Mouse (Mus musculus): ENCODE results near the gene Draxin. TPM values are rescaled to one million over a fixed set of nuclear protein-coding genes. Genes with fewer than 3 reads are reported as not detected.

Draxin gene
- total and polyA plus RNA-seq, 3 experiments: 0.08 to 0.17 TPM; not detected in 1

- Histone ChIP-seq H3K9me3 (replicated peaks; ENCODE audit: insufficient read depth, low read length) (no peaks in the 10 kb centered on the region), H3K9ac (ENCODE audit: control insufficient read depth, low read depth, low read length, poor library complexity, severe bottlenecking) (no peak overlapping the region), H3K27me3 (ENCODE audit: control insufficient read depth in 1 of 2, insufficient read depth in 2 of 2, low read length in 2 of 2) (no peaks in the 10 kb centered on the region), H3K4me3 (ENCODE audit: control insufficient read depth in 1 of 2, insufficient read depth in 1 of 2, low read depth in 2 of 2, low read length in 2 of 2) (no peak overlapping the region), H3K4me1 (ENCODE audit: control insufficient read depth in 1 of 2, insufficient read depth in 2 of 2, low read length in 2 of 2) (peaks cover 0 to 10% of the 10 kb centered on the region in 2 experiments; a peak in 2 of 4 replicates), H3K79me2 (ENCODE audit: control insufficient read depth, insufficient read depth, low read length, poor library complexity) (peaks cover 6% of the 10 kb centered on the region), H3K27ac (ENCODE audit: control insufficient read depth, low read depth, low read length) (no peak overlapping the region), H3K36me3 (ENCODE audit: control insufficient read depth in 1 of 2, insufficient read depth in 2 of 2, low read length in 2 of 2) (peaks cover 0 to 4% of the 10 kb centered on the region in 2 experiments; a peak in 2 of 4 replicates)
- TF ChIP-seq ZNF384 (IDR thresholded peaks at IDR 0.05; ENCODE audit: low read depth, low read length) (no peak), E2F4 (IDR thresholded peaks at IDR 0.05; ENCODE audit: borderline replicate concordance, low read depth, low read length) (no peak), NELFE (IDR thresholded peaks at IDR 0.05; ENCODE audit: low read depth, low read length) (no peak), RCOR1 (IDR thresholded peaks at IDR 0.05; ENCODE audit: low read depth, low read length) (no peak), SIN3A (IDR thresholded peaks at IDR 0.05; ENCODE audit: low read length) (no peak), EP300 (IDR thresholded peaks at IDR 0.05; ENCODE audit: low read depth in 1 of 2, low read length in 2 of 2) (no peak), GATA1 (IDR thresholded peaks at IDR 0.05; ENCODE audit: low read depth, low read length) (no peak)
- DNase-seq (ENCODE audit: low read depth, low spot score): no peak
These were observed 44.6 kb downstream of the Draxin start for GRCm38 (mm10) chr4:148085907-148086305.

GRCm38 (mm10) chr4:148085131-148085906 lies 45.2 kb downstream of the Draxin start:
- no peak for TF ChIP-seq NRF1 (IDR thresholded peaks at IDR 0.05; ENCODE audit: insufficient read depth, low read depth, low read length, poor library complexity, severe bottlenecking)
- no peak for TF ChIP-seq CTCF (IDR thresholded peaks at IDR 0.05 in 2 of 3, conservative IDR thresholded peaks at IDR 0.05 in 1 of 3; ENCODE audit: control insufficient read depth in 1 of 3, insufficient read depth in 1 of 3, low read depth in 2 of 3, low read length in 3 of 3, poor library complexity in 1 of 3, severe bottlenecking in 1 of 3)
- no peak for TF ChIP-seq GATA1 (IDR thresholded peaks at IDR 0.05; ENCODE audit: low read depth, low read length)
- no peak for TF ChIP-seq MEF2A (IDR thresholded peaks at IDR 0.05; ENCODE audit: extremely low read depth, insufficient replicate concordance, low read depth, low read length, poor library complexity, severe bottlenecking)
- TF ChIP-seq EP300 (IDR thresholded peaks at IDR 0.05; ENCODE audit: low read depth in 1 of 2, low read length in 2 of 2): no peak
- TF ChIP-seq SMC3 (IDR thresholded peaks at IDR 0.05; ENCODE audit: low read depth, low read length): no peak
- TF ChIP-seq CHD1 (IDR thresholded peaks at IDR 0.05; ENCODE audit: low read depth, low read length): no peak
- TF ChIP-seq UBTF (IDR thresholded peaks at IDR 0.05; ENCODE audit: borderline replicate concordance, insufficient read depth, low read depth, low read length): no peak
- TF ChIP-seq TBP (IDR thresholded peaks at IDR 0.05; ENCODE audit: low read depth, low read length): no peak
- no peak for TF ChIP-seq MAX (IDR thresholded peaks at IDR 0.05; ENCODE audit: low read length)
- TF ChIP-seq E2F4 (IDR thresholded peaks at IDR 0.05; ENCODE audit: borderline replicate concordance, low read depth, low read length): no peak
- TF ChIP-seq ETS1 (IDR thresholded peaks at IDR 0.05; ENCODE audit: low read depth, low read length): no peak
- TF ChIP-seq POLR2AphosphoS5 (IDR thresholded peaks at IDR 0.05; ENCODE audit: borderline replicate concordance, low read depth, low read length): no peak
- no peak for TF ChIP-seq CHD2 (IDR thresholded peaks at IDR 0.05; ENCODE audit: low read length)
- TF ChIP-seq TAL1 (IDR thresholded peaks at IDR 0.05; ENCODE audit: low read length): no peak
- TF ChIP-seq HCFC1 (IDR thresholded peaks at IDR 0.05; ENCODE audit: low read depth, low read length): no peak
- TF ChIP-seq MXI1 (IDR thresholded peaks at IDR 0.05; ENCODE audit: low read depth, low read length): no peak
- no peak for TF ChIP-seq ZNF384 (IDR thresholded peaks at IDR 0.05; ENCODE audit: low read depth, low read length)
- no peak for TF ChIP-seq JUND (IDR thresholded peaks at IDR 0.05; ENCODE audit: low read depth, low read length)
- TF ChIP-seq NELFE (IDR thresholded peaks at IDR 0.05; ENCODE audit: low read depth, low read length): no peak
- peaks cover 0 to 4% of the 10 kb centered on the region in 2 experiments; a peak in 2 of 4 replicates for H3K36me3 ChIP-seq (ENCODE audit: control insufficient read depth in 1 of 2, insufficient read depth in 2 of 2, low read length in 2 of 2)
- DNase-seq (ENCODE audit: low read depth, low spot score): no peak
- no peak overlapping the region for H3K4me3 ChIP-seq (ENCODE audit: control insufficient read depth in 1 of 2, insufficient read depth in 1 of 2, low read depth in 2 of 2, low read length in 2 of 2)
- H3K79me2 ChIP-seq (ENCODE audit: control insufficient read depth, insufficient read depth, low read length, poor library complexity): peaks cover 6% of the 10 kb centered on the region
- no peak overlapping the region for H3K9ac ChIP-seq (ENCODE audit: control insufficient read depth, low read depth, low read length, poor library complexity, severe bottlenecking)
- H3K27ac ChIP-seq (ENCODE audit: control insufficient read depth, low read depth, low read length): no peak overlapping the region
- H3K4me1 ChIP-seq (ENCODE audit: control insufficient read depth in 1 of 2, insufficient read depth in 2 of 2, low read length in 2 of 2): peaks cover 0 to 10% of the 10 kb centered on the region in 2 experiments; a peak in 2 of 4 replicates
- H3K9me3 ChIP-seq (replicated peaks; ENCODE audit: insufficient read depth, low read length): no peaks in the 10 kb centered on the region
- no peaks in the 10 kb centered on the region for H3K27me3 ChIP-seq (ENCODE audit: control insufficient read depth in 1 of 2, insufficient read depth in 2 of 2, low read length in 2 of 2)
